Mouse (Mus musculus) embryonic stem cell, embryonic (primary cell): Measurements from ENCODE around the gene Gm20388.

ENCODE experiments used
- CTCF ChIA-PET, 4 experiments: fragments of 300-600 bp in 2 of 4; fragments of 350-600 bp in 2 of 4; sonication (Branson Sonifier 250); formaldehyde crosslinking; loops; one replicate each; lab custom pipeline; 2022; ENCODE audit warnings: inconsistent platforms in 2 of 4; lab: Charles Lee
- POLR2A ChIA-PET, 4 experiments: fragments of 300-600 bp in 2 of 4; fragments of 350-600 bp in 2 of 4; sonication (Branson Sonifier 250); formaldehyde crosslinking; loops; one replicate each; lab custom pipeline; 2022; ENCODE audit warnings: antibody characterized with exemption in 4 of 4, inconsistent platforms in 1 of 4; lab: Charles Lee

Gm20388 gene

DNA sequence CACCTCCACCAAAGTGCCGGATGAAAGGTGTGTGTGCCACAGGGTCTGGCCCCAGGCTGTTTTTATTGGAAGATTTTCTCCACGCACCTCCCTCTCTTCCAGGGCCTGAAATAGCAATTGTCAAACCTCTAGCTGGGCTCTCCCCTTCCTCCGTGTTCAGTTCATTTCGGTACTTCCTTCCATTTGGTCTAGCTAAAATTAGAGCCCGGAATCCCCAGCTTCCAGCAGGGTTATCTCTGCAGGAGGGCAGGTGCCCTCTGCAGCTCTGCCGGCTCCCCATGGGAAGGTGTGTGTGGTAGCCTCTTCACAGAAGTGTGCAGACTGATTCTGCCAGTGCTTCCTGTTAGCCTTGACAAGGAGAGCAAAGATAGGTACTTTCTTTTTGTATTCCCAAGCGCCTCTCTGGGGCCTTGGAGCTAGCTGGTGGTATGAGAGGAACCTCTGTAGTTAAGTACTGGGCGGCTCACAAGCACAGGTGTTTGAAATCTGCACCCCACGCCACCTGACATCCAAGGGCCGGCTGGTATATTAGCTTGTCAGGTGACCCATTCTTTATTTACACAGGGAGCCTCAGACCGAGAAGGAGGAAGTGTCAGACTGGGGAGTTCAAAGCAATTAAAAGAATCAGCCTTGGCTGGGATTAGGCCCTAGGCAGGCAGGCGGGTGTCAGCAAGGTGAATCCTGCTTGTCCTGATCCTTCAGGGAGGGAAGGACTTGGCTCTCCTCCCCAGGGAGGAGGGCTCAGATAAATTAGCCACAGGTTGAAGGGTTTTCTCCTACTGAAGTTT is 579.9 kb downstream of the Gm20388 start:
- ChIA-PET CTCF (interaction anchor here (0.6 to 1.5 kb wide), 9 partner anchors 13 to 190 kb away, joined by 3 to 11 read pairs (median 3); no protein-coding TSS in a partner anchor), POLR2A (interaction anchor here in 3 of 4 experiments (0.6 to 2.1 kb wide), 25 partner anchors 8 to 82 kb away, joined by 3 to 15 read pairs (median 4); no protein-coding TSS in a partner anchor)

DNA sequence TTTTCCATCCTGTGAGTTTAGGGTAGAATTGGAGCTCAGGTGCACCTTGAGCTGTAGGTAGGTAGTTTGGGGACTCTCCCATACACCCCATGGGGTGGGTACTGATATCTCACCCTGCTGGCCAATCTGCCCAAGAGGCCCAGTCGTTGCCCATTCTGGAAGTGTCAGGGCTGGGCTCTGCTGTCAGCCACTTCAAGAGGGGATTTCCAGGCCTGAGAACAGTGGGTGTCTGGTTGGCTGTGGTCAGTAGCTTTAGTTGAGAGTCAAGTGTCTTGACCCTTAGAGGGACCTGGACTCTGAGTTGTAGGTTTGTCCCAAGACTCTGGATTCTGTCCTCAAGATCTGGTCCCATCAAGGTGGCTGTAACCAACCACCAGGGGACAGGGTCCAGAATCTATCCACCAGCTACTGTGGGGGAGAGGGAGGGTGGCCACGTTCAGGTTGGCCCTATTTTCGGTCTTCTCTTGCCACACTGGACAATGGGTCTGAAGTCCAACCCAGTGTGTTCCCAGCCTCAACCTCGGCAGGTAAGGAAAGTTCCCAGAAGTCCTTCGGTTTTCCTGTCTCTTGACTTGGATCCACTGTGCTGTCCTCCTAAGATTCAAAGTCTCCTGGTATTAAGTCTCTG is 580.6 kb downstream of the Gm20388 start:
- CTCF ChIA-PET, result interaction anchor here in 3 of 4 experiments (0.9 to 1.3 kb wide), 5 partner anchors 11 to 83 kb away, joined by 3 to 4 read pairs (median 3); no protein-coding TSS in a partner anchor
- POLR2A ChIA-PET, result interaction anchor here in 3 of 4 experiments (0.7 to 3.3 kb wide), 20 partner anchors 7 to 122 kb away, joined by 3 to 15 read pairs (median 4); no protein-coding TSS in a partner anchor

GRCm38 (mm10) chr8:120492193-120492880 is 581.7 kb downstream of the Gm20388 start:
- ChIA-PET CTCF (interaction anchor here in 3 of 4 experiments (0.7 to 1.1 kb wide), 3 partner anchors 10 to 40 kb away, joined by 3 to 4 read pairs (median 4); no protein-coding TSS in a partner anchor), POLR2A (interaction anchor here in 2 of 4 experiments (0.7 to 3.3 kb wide), 8 partner anchors 9 to 123 kb away, joined by 3 to 15 read pairs (median 4); no protein-coding TSS in a partner anchor)

- ChIA-PET CTCF (interaction anchor here in 2 of 4 experiments (0.7 to 1.1 kb wide), 2 partner anchors 12 to 40 kb away, joined by 3 to 4 read pairs; no protein-coding TSS in a partner anchor), POLR2A (interaction anchor here in 2 of 4 experiments (0.7 to 3.3 kb wide), 7 partner anchors 9 to 20 kb away, joined by 3 to 15 read pairs (median 4); no protein-coding TSS in a partner anchor)
These were observed 582.2 kb downstream of the Gm20388 start for GRCm38 (mm10) chr8:120492881-120493220.

DNA sequence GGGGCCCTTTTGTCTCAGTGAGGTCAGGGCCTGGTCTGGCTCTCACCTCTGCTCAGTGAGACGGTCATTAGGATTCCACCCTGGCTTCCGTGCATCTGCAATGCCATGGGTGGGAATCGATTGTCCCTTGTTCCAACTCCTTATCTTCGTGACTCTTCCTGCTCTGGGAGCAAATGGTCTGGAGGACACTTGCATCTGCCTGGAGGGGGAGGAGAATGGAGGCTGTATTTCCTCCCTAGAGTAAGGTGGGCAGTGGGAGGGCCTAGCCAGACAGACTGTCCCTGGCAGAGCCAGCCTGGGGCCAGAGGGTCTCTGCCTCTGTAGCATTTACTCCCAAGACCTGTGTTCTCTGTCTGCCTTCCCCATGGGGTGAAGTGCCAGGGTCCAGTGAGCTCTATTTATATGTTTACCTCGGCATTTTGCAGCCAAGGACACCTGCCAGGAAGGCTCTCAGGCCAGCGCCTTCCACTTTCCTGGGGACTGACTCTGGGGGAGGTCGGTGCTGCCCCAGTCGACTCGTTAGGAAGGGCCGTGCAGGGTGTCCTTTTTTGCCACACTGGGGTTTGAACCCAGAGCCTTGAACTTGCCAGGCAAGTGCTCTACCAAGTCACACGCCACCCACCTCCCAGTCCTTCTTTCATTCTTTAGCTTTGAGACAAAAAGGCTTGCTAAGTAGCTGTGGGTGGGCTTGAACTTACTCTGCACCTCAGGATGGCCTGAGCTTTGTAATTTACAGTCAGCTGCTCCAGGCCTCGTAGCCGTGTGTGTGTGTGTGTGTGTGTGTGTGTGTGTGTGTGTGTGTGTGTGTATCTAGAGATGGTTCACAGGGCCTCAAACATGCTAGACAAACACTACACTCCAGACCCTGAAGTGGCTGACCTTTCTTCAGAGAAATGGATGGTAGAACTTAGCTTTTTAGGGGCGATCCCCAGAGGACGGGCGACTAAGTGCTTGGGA is 583.1 kb downstream of the Gm20388 start:
- ChIA-PET POLR2A (interaction anchor here in 3 of 4 experiments (0.6 to 3.3 kb wide), 14 partner anchors 8 to 184 kb away, joined by 3 to 15 read pairs (median 4); no protein-coding TSS in a partner anchor), CTCF (interaction anchor here in 3 of 4 experiments (0.5 to 1.4 kb wide), 4 partner anchors 15 to 210 kb away, joined by 3 to 6 read pairs (median 4); no protein-coding TSS in a partner anchor)

GRCm38 (mm10) chr8:120494903-120495302 is 584.3 kb downstream of the Gm20388 start:
- POLR2A ChIA-PET, result interaction anchor here in 3 of 4 experiments (0.6 to 3.3 kb wide), 8 partner anchors 8 to 186 kb away, joined by 3 to 15 read pairs (median 4); no protein-coding TSS in a partner anchor
- CTCF ChIA-PET, result no interaction called here

- CTCF ChIA-PET, result interaction anchor here in 1 of 4 experiments (1.1 kb wide), 1 partner anchor 130 kb away, joined by 3 read pairs; no protein-coding TSS in a partner anchor
- POLR2A ChIA-PET, result interaction anchor here in 2 of 4 experiments (1.2 to 2.1 kb wide), 4 partner anchors 11 to 41 kb away, joined by 3 to 4 read pairs (median 3); no protein-coding TSS in a partner anchor
These were observed 584.8 kb downstream of the Gm20388 start for GRCm38 (mm10) chr8:120495461-120495860.

GRCm38 (mm10) chr8:120496478-120496877 is 585.8 kb downstream of the Gm20388 start:
- POLR2A ChIA-PET, result interaction anchor here in 2 of 4 experiments (0.8 to 1.4 kb wide), 4 partner anchors 8 to 39 kb away, joined by 3 to 4 read pairs (median 3); no protein-coding TSS in a partner anchor
- CTCF ChIA-PET, result interaction anchor here in 1 of 4 experiments (1.0 to 1.1 kb wide), 2 partner anchors 131 to 208 kb away, joined by 3 read pairs; no protein-coding TSS in a partner anchor

GRCm38 (mm10) chr8:120497503-120497946 is 586.9 kb downstream of the Gm20388 start:
- ChIA-PET POLR2A (interaction anchor here in 2 of 4 experiments (0.6 to 2.4 kb wide), 4 partner anchors 11 to 37 kb away, joined by 3 to 18 read pairs (median 5); no protein-coding TSS in a partner anchor), CTCF (interaction anchor here in 1 of 4 experiments (0.6 to 0.7 kb wide), 2 partner anchors 153 to 171 kb away, joined by 3 to 8 read pairs; no protein-coding TSS in a partner anchor)

- CTCF ChIA-PET, result interaction anchor here in 2 of 4 experiments (1.0 to 1.1 kb wide), 3 partner anchors 10 to 210 kb away, joined by 3 read pairs; no protein-coding TSS in a partner anchor
- POLR2A ChIA-PET, result interaction anchor here in 3 of 4 experiments (0.6 to 2.4 kb wide), 16 partner anchors 8 to 1417 kb away, joined by 3 to 18 read pairs (median 4); no protein-coding TSS in a partner anchor
These were observed 587.7 kb downstream of the Gm20388 start for GRCm38 (mm10) chr8:120498349-120498831.

DNA sequence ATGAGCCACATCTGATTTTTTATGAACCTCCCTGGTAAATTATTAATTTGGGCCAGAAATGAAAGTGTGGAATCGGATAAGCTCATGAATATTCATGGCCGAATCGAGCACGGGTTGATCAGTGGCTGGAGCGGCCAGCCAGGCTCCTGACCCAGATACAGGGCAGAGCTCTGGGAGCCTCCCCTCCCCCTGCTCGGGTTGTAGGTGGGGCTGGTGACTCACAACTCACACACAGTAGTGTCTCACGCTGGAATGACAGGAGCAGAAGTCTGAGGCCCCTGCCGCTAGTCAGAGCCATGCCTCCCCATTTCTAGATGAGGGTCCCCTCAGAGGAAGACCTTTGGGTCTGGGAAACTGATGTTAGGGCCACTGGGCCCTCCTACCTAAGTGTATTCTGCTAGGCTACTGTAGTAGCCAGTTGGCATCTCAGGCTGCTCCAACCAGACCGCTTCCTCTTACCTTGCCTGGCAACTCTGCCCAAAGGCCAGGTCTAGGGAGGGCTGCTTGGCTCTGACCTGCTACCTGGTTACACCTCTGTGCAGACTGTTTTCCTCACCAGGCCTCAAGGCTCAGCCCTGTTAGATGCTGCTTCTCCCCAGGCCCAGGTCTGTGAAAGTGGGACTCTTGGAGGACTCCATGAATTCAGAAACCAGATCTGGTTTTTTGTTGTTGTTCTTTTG is 588.4 kb downstream of the Gm20388 start:
- CTCF ChIA-PET, result interaction anchor here in 2 of 4 experiments (1.0 to 1.1 kb wide), 3 partner anchors 10 to 211 kb away, joined by 3 read pairs; no protein-coding TSS in a partner anchor
- POLR2A ChIA-PET, result interaction anchor here in 3 of 4 experiments (0.5 to 2.4 kb wide), 18 partner anchors 9 to 1417 kb away, joined by 3 to 18 read pairs (median 4); no protein-coding TSS in a partner anchor

DNA sequence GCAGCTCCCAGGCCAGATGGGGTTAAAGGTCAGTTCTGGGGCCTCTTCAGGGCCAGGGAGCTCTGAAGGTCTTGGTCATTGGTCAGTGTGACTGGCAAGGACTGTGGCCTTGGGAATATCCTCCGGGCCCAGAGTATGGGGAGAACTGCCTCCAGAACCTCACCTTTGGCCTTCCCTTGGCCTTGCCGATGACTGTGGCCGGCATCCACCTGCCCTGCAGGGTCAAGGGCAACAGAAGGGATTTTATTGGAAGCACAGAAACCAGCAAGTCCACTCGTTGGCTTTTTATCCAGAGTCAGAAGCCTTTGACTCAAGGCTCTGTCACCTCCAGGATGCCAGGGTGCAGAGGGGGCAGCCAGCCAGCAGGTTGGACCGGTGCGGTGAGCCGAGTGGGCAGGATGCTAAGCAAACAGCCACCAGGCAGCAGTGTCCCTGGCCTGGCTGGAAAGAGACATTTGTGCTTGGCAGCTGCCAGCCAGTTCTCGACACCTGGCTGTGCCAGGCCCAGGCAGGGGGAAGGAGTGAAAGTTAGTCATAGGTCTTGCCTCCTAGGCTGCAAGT is 590.1 kb downstream of the Gm20388 start:
- ChIA-PET POLR2A (interaction anchor here in 2 of 4 experiments (0.9 to 23.4 kb wide), 15 partner anchors 8 to 93 kb away, joined by 3 to 418 read pairs (median 5); no protein-coding TSS in a partner anchor), CTCF (interaction anchor here (0.6 to 1.5 kb wide), 4 partner anchors 9 to 35 kb away, joined by 3 to 9 read pairs (median 6); no protein-coding TSS in a partner anchor)

DNA sequence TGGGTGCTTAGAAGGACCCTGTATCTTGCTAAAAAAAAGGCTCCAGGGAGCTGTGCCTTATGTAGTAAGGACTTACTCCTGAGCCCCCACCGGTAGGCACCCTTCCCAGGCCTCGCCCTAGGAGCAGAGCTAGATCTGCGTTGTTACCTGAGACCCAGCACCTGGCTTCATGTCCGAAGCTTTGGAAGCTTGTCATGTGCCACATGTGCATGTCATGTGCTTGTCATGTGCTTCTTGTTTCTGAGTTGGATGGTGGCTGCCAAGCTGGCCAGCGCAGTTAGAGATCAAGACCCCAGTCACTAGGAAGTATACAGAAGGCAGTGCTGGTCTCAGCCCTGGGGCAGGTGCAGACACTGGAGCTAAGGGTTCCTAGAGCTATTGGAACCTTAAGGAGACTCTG is 590.8 kb downstream of the Gm20388 start:
- POLR2A ChIA-PET, result interaction anchor here in 3 of 4 experiments (0.6 to 23.4 kb wide), 23 partner anchors 8 to 1759 kb away, joined by 3 to 418 read pairs (median 4); no protein-coding TSS in a partner anchor
- CTCF ChIA-PET, result interaction anchor here (0.6 to 1.5 kb wide), 8 partner anchors 8 to 95 kb away, joined by 3 to 9 read pairs (median 4); no protein-coding TSS in a partner anchor

- ChIA-PET CTCF (interaction anchor here in 3 of 4 experiments (0.6 to 1.2 kb wide), 4 partner anchors 10 to 225 kb away, joined by 3 to 11 read pairs (median 4); no protein-coding TSS in a partner anchor), POLR2A (interaction anchor here in 3 of 4 experiments (0.6 to 23.4 kb wide), 11 partner anchors 8 to 101 kb away, joined by 3 to 418 read pairs (median 3); no protein-coding TSS in a partner anchor)
These were observed 591.8 kb downstream of the Gm20388 start for GRCm38 (mm10) chr8:120502428-120502827.
